In genomic region chr19:10869241-10869885, GRCm38 (mm10) we compare ENCODE assay signal across 8 mouse cellular contexts. TPM values are rescaled to one million over a fixed set of nuclear protein-coding genes. Genes with fewer than 3 reads are reported as not detected.
A peak's percentile ranks its signal among the peaks of the same experiment; 100 is the strongest.
DNase-seq lines count a peak whose midpoint lies in the region; ATAC-seq lines count a peak whose summit lies in the region.

No protein-coding gene starts in this region.

- no peak for ATAC-seq in erythroblast, adult 5-6 weeks (replicated peaks; ENCODE audit: low FRiP score, poor library complexity, severe bottlenecking)
- peak; percentile 96 for ATAC-seq in embryonic facial prominence, embryonic 14.5 days (ENCODE audit: low read depth)
- peak; percentile 87 for ATAC-seq in limb, embryonic 12.5 days (ENCODE audit: insufficient number of reproducible peaks, insufficient read depth, low FRiP score, low TSS enrichment, low read depth)
- peak; percentile 93 for ATAC-seq in midbrain, embryonic 14.5 days (ENCODE audit: low FRiP score, low TSS enrichment)
- peak; percentile 90 for ATAC-seq in stomach, embryonic 16.5 days (ENCODE audit: insufficient read depth, low FRiP score)

- peak overlapping the region; percentile 87 for H3K27ac ChIP-seq in embryonic facial prominence, embryonic 14.5 days (replicated peaks; ENCODE audit: low read depth, low read length)
- peak overlapping the region; percentile 96 for H3K27ac ChIP-seq in heart, embryonic 10.5 days
- H3K27ac ChIP-seq in limb, embryonic 12.5 days = peak overlapping the region; percentile 92
- peak overlapping the region; percentile 86 for H3K27ac ChIP-seq in midbrain, embryonic 14.5 days (replicated peaks; ENCODE audit: low read depth, low read length)
- H3K27ac ChIP-seq in stomach, embryonic 16.5 days (ENCODE audit: low read length) = peak overlapping the region; percentile 92

- peak; percentile 93 for DNase-seq in embryonic facial prominence, embryonic 14.5 days (ENCODE audit: low spot score)
- peak; percentile 89 for DNase-seq in heart, embryonic 10.5 days (ENCODE audit: low spot score)
- peak; percentile 69 for DNase-seq in kidney, adult 9 months
- peak; percentile 94 for DNase-seq in midbrain, embryonic 14.5 days

- H3K4me3 ChIP-seq in erythroblast, embryonic 14.5 days (replicated peaks) = peak overlapping the region; percentile 43
- H3K4me3 ChIP-seq in embryonic facial prominence, embryonic 14.5 days (ENCODE audit: low read depth, low read length) = peak overlapping the region; percentile 85
- peak overlapping the region; percentile 89 for H3K4me3 ChIP-seq in heart, embryonic 10.5 days
- H3K4me3 ChIP-seq in limb, embryonic 12.5 days (replicated peaks) = peak overlapping the region; percentile 83
- peak overlapping the region; percentile 97 for H3K4me3 ChIP-seq in midbrain, embryonic 14.5 days (replicated peaks; ENCODE audit: low read depth, low read length)
- H3K4me3 ChIP-seq in stomach, embryonic 16.5 days (replicated peaks; ENCODE audit: low read length) = peak overlapping the region; percentile 89

- H3K9ac ChIP-seq in embryonic facial prominence, embryonic 14.5 days (ENCODE audit: low read depth, low read length) = peak overlapping the region; percentile 90
- peak overlapping the region; percentile 90 for H3K9ac ChIP-seq in limb, embryonic 12.5 days (replicated peaks)
- peak overlapping the region; percentile 81 for H3K9ac ChIP-seq in midbrain, embryonic 14.5 days (replicated peaks; ENCODE audit: low read length)
- H3K9ac ChIP-seq in stomach, embryonic 16.5 days (ENCODE audit: low read length) = peak overlapping the region; percentile 94

- no peaks in the 10 kb centered on the region for H3K9me3 ChIP-seq in erythroblast, embryonic 14.5 days (ENCODE audit: control insufficient read depth, low read length)
- H3K9me3 ChIP-seq in embryonic facial prominence, embryonic 14.5 days (ENCODE audit: control insufficient read depth, low read length) = no peaks in the 10 kb centered on the region
- no peaks in the 10 kb centered on the region for H3K9me3 ChIP-seq in heart, embryonic 10.5 days
- H3K9me3 ChIP-seq in limb, embryonic 12.5 days = no peaks in the 10 kb centered on the region
- H3K9me3 ChIP-seq in midbrain, embryonic 14.5 days (ENCODE audit: control insufficient read depth, low read length) = no peaks in the 10 kb centered on the region
- H3K9me3 ChIP-seq in stomach, embryonic 16.5 days (replicated peaks; ENCODE audit: control insufficient read depth, low read length) = no peaks in the 10 kb centered on the region

- peaks cover 33% of the 10 kb centered on the region for H3K36me3 ChIP-seq in erythroblast, embryonic 14.5 days (ENCODE audit: control insufficient read depth)
- peaks cover 64% of the 10 kb centered on the region for H3K36me3 ChIP-seq in embryonic facial prominence, embryonic 14.5 days (ENCODE audit: control insufficient read depth, insufficient read depth, low read length)
- H3K36me3 ChIP-seq in heart, embryonic 10.5 days = peaks cover 67% of the 10 kb centered on the region
- peaks cover 67% of the 10 kb centered on the region for H3K36me3 ChIP-seq in limb, embryonic 12.5 days
- peaks cover 60% of the 10 kb centered on the region for H3K36me3 ChIP-seq in midbrain, embryonic 14.5 days (ENCODE audit: control insufficient read depth, insufficient read depth, low read length)
- peaks cover 40% of the 10 kb centered on the region for H3K36me3 ChIP-seq in stomach, embryonic 16.5 days (ENCODE audit: control insufficient read depth, insufficient read depth, low read length)

- H3K4me1 ChIP-seq in erythroblast, embryonic 14.5 days (ENCODE audit: control insufficient read depth) = peaks cover 5% of the 10 kb centered on the region
- peaks cover 17% of the 10 kb centered on the region for H3K4me1 ChIP-seq in embryonic facial prominence, embryonic 14.5 days (ENCODE audit: control insufficient read depth, insufficient read depth, low read length)
- H3K4me1 ChIP-seq in heart, embryonic 10.5 days = peaks cover 34% of the 10 kb centered on the region
- H3K4me1 ChIP-seq in limb, embryonic 12.5 days (replicated peaks) = peaks cover 26% of the 10 kb centered on the region
- peaks cover 21% of the 10 kb centered on the region for H3K4me1 ChIP-seq in midbrain, embryonic 14.5 days (ENCODE audit: control insufficient read depth, insufficient read depth, low read length)
- H3K4me1 ChIP-seq in stomach, embryonic 16.5 days (ENCODE audit: control insufficient read depth, insufficient read depth, low read length) = peaks cover 18% of the 10 kb centered on the region

- H3K27me3 ChIP-seq in erythroblast, embryonic 14.5 days (ENCODE audit: control insufficient read depth) = peaks cover 25% of the 10 kb centered on the region
- H3K27me3 ChIP-seq in embryonic facial prominence, embryonic 14.5 days (replicated peaks; ENCODE audit: control insufficient read depth, insufficient read depth, low read length) = no peaks in the 10 kb centered on the region
- no peaks in the 10 kb centered on the region for H3K27me3 ChIP-seq in heart, embryonic 10.5 days (ENCODE audit: insufficient read depth, poor library complexity, severe bottlenecking)
- no peaks in the 10 kb centered on the region for H3K27me3 ChIP-seq in limb, embryonic 12.5 days
- H3K27me3 ChIP-seq in midbrain, embryonic 14.5 days (ENCODE audit: control insufficient read depth, insufficient read depth, low read length) = no peaks in the 10 kb centered on the region
- no peaks in the 10 kb centered on the region for H3K27me3 ChIP-seq in stomach, embryonic 16.5 days (ENCODE audit: control insufficient read depth, insufficient read depth, low read length)

- 0% methylated on average over 23 of the region's 43 CpGs for WGBS in embryonic facial prominence, embryonic 14.5 days
- under 1% methylated on average over 43 of the region's 43 CpGs for WGBS in heart, embryonic 10.5 days
- under 1% methylated on average over 42 of the region's 43 CpGs for WGBS in limb, embryonic 12.5 days
- WGBS in midbrain, embryonic 14.5 days = under 1% methylated on average over 40 of the region's 43 CpGs
- under 1% methylated on average over 43 of the region's 43 CpGs for WGBS in stomach, embryonic 16.5 days

- peak overlapping the region; percentile 85 for H3K4me2 ChIP-seq in embryonic facial prominence, embryonic 14.5 days (ENCODE audit: low read depth, low read length)
- peak overlapping the region; percentile 91 for H3K4me2 ChIP-seq in limb, embryonic 12.5 days
- H3K4me2 ChIP-seq in midbrain, embryonic 14.5 days (ENCODE audit: low read length) = peak overlapping the region; percentile 78
- peak overlapping the region; percentile 91 for H3K4me2 ChIP-seq in stomach, embryonic 16.5 days (ENCODE audit: low read depth, low read length)

RNA-seq across cellular contexts. Expression of gene Tmem132a, which starts 0.4 kb away (rescaled TPM):
- 0.05 TPM in 2 replicates for polyA plus RNA-seq in erythroblast, embryonic 14.5 days (2012)
- total RNA-seq in erythroblast, adult 5-6 weeks (2015; ENCODE audit: low replicate concordance) = not detected in 2 replicates
- not detected in 2 replicates for total RNA-seq in erythroblast, adult 5-6 weeks (2017; ENCODE audit: low replicate concordance)
- polyA plus RNA-seq in embryonic facial prominence, embryonic 14.5 days (2014; fragmentation: Nextera tagmentation; extraction: Ambion mirVana) = 58.5 and 67.8 TPM in 2 replicates
- 63.8 and 77.5 TPM in 2 replicates for polyA plus RNA-seq in heart, embryonic 10.5 days (2016; fragmentation: Nextera tagmentation; extraction: Ambion mirVana)
- polyA plus RNA-seq in limb, embryonic 12.5 days (2016; fragmentation: Nextera tagmentation; extraction: Ambion mirVana) = 137 and 142 TPM in 2 replicates
- polyA plus RNA-seq in midbrain, embryonic 14.5 days (2014; fragmentation: Nextera tagmentation; extraction: Ambion mirVana) = 183 and 191 TPM in 2 replicates
- polyA plus RNA-seq in stomach, embryonic 16.5 days (2015; fragmentation: Nextera tagmentation; extraction: Ambion mirVana) = 66.3 and 70.6 TPM in 2 replicates

RNA-seq across cellular contexts. Expression of gene Tmem109, which starts 12.4 kb away (rescaled TPM):
- polyA plus RNA-seq in erythroblast, embryonic 14.5 days (2012) = 1.3 and 1.4 TPM in 2 replicates
- 6.3 and 10.4 TPM in 2 replicates for total RNA-seq in erythroblast, adult 5-6 weeks (2015; ENCODE audit: low replicate concordance)
- 2.4 and 6.6 TPM in 2 replicates for total RNA-seq in erythroblast, adult 5-6 weeks (2017; ENCODE audit: low replicate concordance)
- polyA plus RNA-seq in embryonic facial prominence, embryonic 14.5 days (2014; fragmentation: Nextera tagmentation; extraction: Ambion mirVana) = 131 and 137 TPM in 2 replicates
- polyA plus RNA-seq in heart, embryonic 10.5 days (2016; fragmentation: Nextera tagmentation; extraction: Ambion mirVana) = 67.8 and 68.2 TPM in 2 replicates
- polyA plus RNA-seq in limb, embryonic 12.5 days (2016; fragmentation: Nextera tagmentation; extraction: Ambion mirVana) = 68.7 and 73.7 TPM in 2 replicates
- polyA plus RNA-seq in midbrain, embryonic 14.5 days (2014; fragmentation: Nextera tagmentation; extraction: Ambion mirVana) = 35.8 and 41.2 TPM in 2 replicates
- 147 and 169 TPM in 2 replicates for polyA plus RNA-seq in stomach, embryonic 16.5 days (2015; fragmentation: Nextera tagmentation; extraction: Ambion mirVana)

RNA-seq across cellular contexts. Expression of gene Prpf19, which starts 25.7 kb away (rescaled TPM):
- 3.2 and 4.1 TPM in 2 replicates for polyA plus RNA-seq in erythroblast, embryonic 14.5 days (2012)
- 10.0 and 14.4 TPM in 2 replicates for total RNA-seq in erythroblast, adult 5-6 weeks (2015; ENCODE audit: low replicate concordance)
- 26.3 and 59.3 TPM in 2 replicates for total RNA-seq in erythroblast, adult 5-6 weeks (2017; ENCODE audit: low replicate concordance)
- 41.9 and 46.1 TPM in 2 replicates for polyA plus RNA-seq in embryonic facial prominence, embryonic 14.5 days (2014; fragmentation: Nextera tagmentation; extraction: Ambion mirVana)
- polyA plus RNA-seq in heart, embryonic 10.5 days (2016; fragmentation: Nextera tagmentation; extraction: Ambion mirVana) = 21.3 and 48.5 TPM in 2 replicates
- 44.9 and 50.3 TPM in 2 replicates for polyA plus RNA-seq in limb, embryonic 12.5 days (2016; fragmentation: Nextera tagmentation; extraction: Ambion mirVana)
- polyA plus RNA-seq in midbrain, embryonic 14.5 days (2014; fragmentation: Nextera tagmentation; extraction: Ambion mirVana) = 39.2 and 69.0 TPM in 2 replicates
- 36.8 and 40.6 TPM in 2 replicates for polyA plus RNA-seq in stomach, embryonic 16.5 days (2015; fragmentation: Nextera tagmentation; extraction: Ambion mirVana)

RNA-seq across cellular contexts. Expression of gene Slc15a3, which starts 29.8 kb away (rescaled TPM):
- 0.30 and 0.67 TPM in 2 replicates for polyA plus RNA-seq in erythroblast, embryonic 14.5 days (2012)
- total RNA-seq in erythroblast, adult 5-6 weeks (2015; ENCODE audit: low replicate concordance) = 2.1 and 3.8 TPM in 2 replicates
- 1.3 and 3.2 TPM in 2 replicates for total RNA-seq in erythroblast, adult 5-6 weeks (2017; ENCODE audit: low replicate concordance)
- polyA plus RNA-seq in embryonic facial prominence, embryonic 14.5 days (2014; fragmentation: Nextera tagmentation; extraction: Ambion mirVana) = 0.84 and 1.3 TPM in 2 replicates
- polyA plus RNA-seq in heart, embryonic 10.5 days (2016; fragmentation: Nextera tagmentation; extraction: Ambion mirVana) = 0.16 and 0.22 TPM in 2 replicates
- polyA plus RNA-seq in limb, embryonic 12.5 days (2016; fragmentation: Nextera tagmentation; extraction: Ambion mirVana) = 0.23 and 0.44 TPM in 2 replicates
- 0.20 and 0.54 TPM in 2 replicates for polyA plus RNA-seq in midbrain, embryonic 14.5 days (2014; fragmentation: Nextera tagmentation; extraction: Ambion mirVana)
- 0.52 and 0.70 TPM in 2 replicates for polyA plus RNA-seq in stomach, embryonic 16.5 days (2015; fragmentation: Nextera tagmentation; extraction: Ambion mirVana)

RNA-seq across cellular contexts. Expression of gene Cd6, which starts 39.5 kb away (rescaled TPM):
- polyA plus RNA-seq in erythroblast, embryonic 14.5 days (2012) = not detected in 2 replicates
- not detected in 2 replicates for total RNA-seq in erythroblast, adult 5-6 weeks (2015; ENCODE audit: low replicate concordance)
- not detected in 2 replicates for total RNA-seq in erythroblast, adult 5-6 weeks (2017; ENCODE audit: low replicate concordance)
- polyA plus RNA-seq in embryonic facial prominence, embryonic 14.5 days (2014; fragmentation: Nextera tagmentation; extraction: Ambion mirVana) = 0.07 TPM in 1 of 2 replicates, not detected in the other
- 0.06 TPM in 1 of 2 replicates, not detected in the other for polyA plus RNA-seq in heart, embryonic 10.5 days (2016; fragmentation: Nextera tagmentation; extraction: Ambion mirVana)
- polyA plus RNA-seq in limb, embryonic 12.5 days (2016; fragmentation: Nextera tagmentation; extraction: Ambion mirVana) = not detected in 2 replicates
- not detected in 2 replicates for polyA plus RNA-seq in midbrain, embryonic 14.5 days (2014; fragmentation: Nextera tagmentation; extraction: Ambion mirVana)
- 0.50 and 0.58 TPM in 2 replicates for polyA plus RNA-seq in stomach, embryonic 16.5 days (2015; fragmentation: Nextera tagmentation; extraction: Ambion mirVana)

Comparison
In these comparisons a context has a peak if more than half of its experiments do, and no peak if none do; other contexts are left out.
1. H3K4me3 ChIP-seq: peak in every context shown above with its lines; median percentile 97 in midbrain, embryonic 14.5 days; 89 in heart, embryonic 10.5 days; 89 in stomach, embryonic 16.5 days; 85 in embryonic facial prominence, embryonic 14.5 days; 83 in limb, embryonic 12.5 days; 43 in erythroblast, embryonic 14.5 days.
2. RNA of gene Tmem132a, which starts 0.4 kb away (polyA plus RNA-seq): 183 to 191 TPM in midbrain, embryonic 14.5 days, 137 to 142 TPM in limb, embryonic 12.5 days, 63.8 to 77.5 TPM in heart, embryonic 10.5 days, 66.3 to 70.6 TPM in stomach, embryonic 16.5 days and 58.5 to 67.8 TPM in embryonic facial prominence, embryonic 14.5 days; 0.05 TPM in erythroblast, embryonic 14.5 days; every median in the first group is over 10 times any median in the second.
3. RNA of gene Tmem109, which starts 12.4 kb away (polyA plus RNA-seq): 147 to 169 TPM in stomach, embryonic 16.5 days, 131 to 137 TPM in embryonic facial prominence, embryonic 14.5 days, 68.7 to 73.7 TPM in limb, embryonic 12.5 days, 67.8 to 68.2 TPM in heart, embryonic 10.5 days and 35.8 to 41.2 TPM in midbrain, embryonic 14.5 days; 1.3 to 1.4 TPM in erythroblast, embryonic 14.5 days; every median in the first group is over 10 times any median in the second.
4. Peak in every context shown above with its lines, with median percentiles within 50 percentile points of each other: DNase-seq, H3K27ac ChIP-seq, H3K4me2 ChIP-seq and H3K9ac ChIP-seq.